Mouse (Mus musculus): Measurements from ENCODE around the gene Gucy1b2. TPM values are rescaled to one million over a fixed set of nuclear protein-coding genes. Genes with fewer than 3 reads are reported as not detected.

Gucy1b2 gene
- 0.70 and 0.92 TPM in 2 replicates for polyA plus RNA-seq (2014; fragmentation: Nextera tagmentation; extraction: Ambion mirVana)

- H3K4me3 ChIP-seq (ENCODE audit: low read depth, low read length): no peak within 1 kb of the TSS
- H3K9me3 ChIP-seq (ENCODE audit: control insufficient read depth, low read length): no peaks in the 10 kb centered on the region
- no peaks in the 10 kb centered on the region for H3K36me3 ChIP-seq (ENCODE audit: control insufficient read depth, insufficient read depth, low read length)
- H3K27me3 ChIP-seq (ENCODE audit: control insufficient read depth, insufficient read depth, low read length): no peaks in the 10 kb centered on the region
- no peak for ATAC-seq (ENCODE audit: low FRiP score)
- DNase-seq (ENCODE audit: low spot score, missing footprints): no peak
- no peaks in the 10 kb centered on the region for H3K4me1 ChIP-seq (ENCODE audit: control insufficient read depth, insufficient read depth, low read length)
- no peak within 1 kb of the TSS for H3K4me2 ChIP-seq
- H3K27ac ChIP-seq (ENCODE audit: low read depth, low read length): no peak within 1 kb of the TSS
- H3K9ac ChIP-seq (ENCODE audit: low read length): no peak within 1 kb of the TSS
- WGBS: 77% methylated on average over 9 of the region's 9 CpGs
Measured at GRCm38 (mm10) chr14:62456239-62456747, at the start of gene Gucy1b2. Gucy1b2 (minus strand) TSS chr14:62456289.

- no peak overlapping the region for H3K4me3 ChIP-seq (ENCODE audit: low read depth, low read length)
- no peak overlapping the region for H3K9ac ChIP-seq (ENCODE audit: low read length)
- no peak for DNase-seq (ENCODE audit: low spot score, missing footprints)
- H3K4me2 ChIP-seq: no peak overlapping the region
- H3K27ac ChIP-seq (ENCODE audit: low read depth, low read length): no peak overlapping the region
- no peak for ATAC-seq (ENCODE audit: low FRiP score)
- H3K27me3 ChIP-seq (ENCODE audit: control insufficient read depth, insufficient read depth, low read length): no peaks in the 10 kb centered on the region
- H3K4me1 ChIP-seq (ENCODE audit: control insufficient read depth, insufficient read depth, low read length): no peaks in the 10 kb centered on the region
- no peaks in the 10 kb centered on the region for H3K9me3 ChIP-seq (ENCODE audit: control insufficient read depth, low read length)
- 84% methylated on average over 7 of the region's 7 CpGs for WGBS
- no peaks in the 10 kb centered on the region for H3K36me3 ChIP-seq (ENCODE audit: control insufficient read depth, insufficient read depth, low read length)
Measured at GRCm38 (mm10) chr14:62497391-62497790, 41.3 kb upstream of the Gucy1b2 start.

- H3K4me3 ChIP-seq (ENCODE audit: low read depth, low read length): no peak overlapping the region
- no peak overlapping the region for H3K4me2 ChIP-seq
- H3K27ac ChIP-seq (ENCODE audit: low read depth, low read length): no peak overlapping the region
- no peaks in the 10 kb centered on the region for H3K9me3 ChIP-seq (ENCODE audit: control insufficient read depth, low read length)
- no peaks in the 10 kb centered on the region for H3K36me3 ChIP-seq (ENCODE audit: control insufficient read depth, insufficient read depth, low read length)
- no peaks in the 10 kb centered on the region for H3K4me1 ChIP-seq (ENCODE audit: control insufficient read depth, insufficient read depth, low read length)
- no peak for ATAC-seq (ENCODE audit: low FRiP score)
- 55% methylated on average over 1 of the region's 1 CpGs for WGBS
- no peaks in the 10 kb centered on the region for H3K27me3 ChIP-seq (ENCODE audit: control insufficient read depth, insufficient read depth, low read length)
- no peak overlapping the region for H3K9ac ChIP-seq (ENCODE audit: low read length)
- no peak for DNase-seq (ENCODE audit: low spot score, missing footprints)
Measured at GRCm38 (mm10) chr14:62496501-62496900, 40.4 kb upstream of the Gucy1b2 start.

- Histone ChIP-seq H3K4me2 (no peak overlapping the region), H3K27me3 (ENCODE audit: control insufficient read depth, insufficient read depth, low read length) (no peaks in the 10 kb centered on the region), H3K4me3 (ENCODE audit: low read depth, low read length) (no peak overlapping the region), H3K36me3 (ENCODE audit: control insufficient read depth, insufficient read depth, low read length) (no peaks in the 10 kb centered on the region), H3K4me1 (ENCODE audit: control insufficient read depth, insufficient read depth, low read length) (no peaks in the 10 kb centered on the region), H3K9me3 (ENCODE audit: control insufficient read depth, low read length) (no peaks in the 10 kb centered on the region), H3K27ac (ENCODE audit: low read depth, low read length) (no peak overlapping the region), H3K9ac (ENCODE audit: low read length) (no peak overlapping the region)
- 89% methylated on average over 5 of the region's 5 CpGs for WGBS
- DNase-seq (ENCODE audit: low spot score, missing footprints) (no peak), ATAC-seq (ENCODE audit: low FRiP score) (no peak)
Measured at GRCm38 (mm10) chr14:62493456-62493855, 37.4 kb upstream of the Gucy1b2 start.

- Histone ChIP-seq H3K27me3 (ENCODE audit: control insufficient read depth, insufficient read depth, low read length) (no peaks in the 10 kb centered on the region), H3K27ac (ENCODE audit: low read depth, low read length) (no peak overlapping the region), H3K9me3 (ENCODE audit: control insufficient read depth, low read length) (no peaks in the 10 kb centered on the region), H3K36me3 (ENCODE audit: control insufficient read depth, insufficient read depth, low read length) (no peaks in the 10 kb centered on the region), H3K4me1 (ENCODE audit: control insufficient read depth, insufficient read depth, low read length) (no peaks in the 10 kb centered on the region), H3K4me2 (no peak overlapping the region), H3K9ac (ENCODE audit: low read length) (no peak overlapping the region), H3K4me3 (ENCODE audit: low read depth, low read length) (no peak overlapping the region)
- DNase-seq (ENCODE audit: low spot score, missing footprints) (peak; percentile 91), ATAC-seq (ENCODE audit: low FRiP score) (peak; percentile 75)
- 40% methylated on average over 16 of the region's 16 CpGs for WGBS
Measured at GRCm38 (mm10) chr14:62492196-62492850, 36.2 kb upstream of the Gucy1b2 start.

- WGBS: 90% methylated on average over 7 of the region's 7 CpGs
- Histone ChIP-seq H3K4me3 (ENCODE audit: low read depth, low read length) (no peak overlapping the region), H3K36me3 (ENCODE audit: control insufficient read depth, insufficient read depth, low read length) (no peaks in the 10 kb centered on the region), H3K4me2 (no peak overlapping the region), H3K27ac (ENCODE audit: low read depth, low read length) (no peak overlapping the region), H3K27me3 (ENCODE audit: control insufficient read depth, insufficient read depth, low read length) (no peaks in the 10 kb centered on the region), H3K9ac (ENCODE audit: low read length) (no peak overlapping the region), H3K9me3 (ENCODE audit: control insufficient read depth, low read length) (no peaks in the 10 kb centered on the region), H3K4me1 (ENCODE audit: control insufficient read depth, insufficient read depth, low read length) (no peaks in the 10 kb centered on the region)
- ATAC-seq (ENCODE audit: low FRiP score) (no peak), DNase-seq (ENCODE audit: low spot score, missing footprints) (no peak)
Measured at GRCm38 (mm10) chr14:62488270-62488669, 32.2 kb upstream of the Gucy1b2 start.

GRCm38 (mm10) chr14:62481381-62481780 lies 25.3 kb upstream of the Gucy1b2 start:
- H3K27me3 ChIP-seq (ENCODE audit: control insufficient read depth, insufficient read depth, low read length): no peaks in the 10 kb centered on the region
- DNase-seq (ENCODE audit: low spot score, missing footprints) (no peak), ATAC-seq (ENCODE audit: low FRiP score) (no peak)
- no peaks in the 10 kb centered on the region for H3K9me3 ChIP-seq (ENCODE audit: control insufficient read depth, low read length)
- H3K4me3 ChIP-seq (ENCODE audit: low read depth, low read length): no peak overlapping the region
- WGBS: 61% methylated on average over 8 of the region's 8 CpGs
- no peak overlapping the region for H3K4me2 ChIP-seq
- no peaks in the 10 kb centered on the region for H3K4me1 ChIP-seq (ENCODE audit: control insufficient read depth, insufficient read depth, low read length)
- H3K27ac ChIP-seq (ENCODE audit: low read depth, low read length): no peak overlapping the region
- no peaks in the 10 kb centered on the region for H3K36me3 ChIP-seq (ENCODE audit: control insufficient read depth, insufficient read depth, low read length)
- no peak overlapping the region for H3K9ac ChIP-seq (ENCODE audit: low read length)

GRCm38 (mm10) chr14:62479395-62479794 lies 23.3 kb upstream of the Gucy1b2 start:
- Histone ChIP-seq H3K4me2 (no peak overlapping the region), H3K9ac (ENCODE audit: low read length) (no peak overlapping the region), H3K27me3 (ENCODE audit: control insufficient read depth, insufficient read depth, low read length) (no peaks in the 10 kb centered on the region), H3K4me1 (ENCODE audit: control insufficient read depth, insufficient read depth, low read length) (no peaks in the 10 kb centered on the region), H3K4me3 (ENCODE audit: low read depth, low read length) (no peak overlapping the region), H3K27ac (ENCODE audit: low read depth, low read length) (no peak overlapping the region), H3K36me3 (ENCODE audit: control insufficient read depth, insufficient read depth, low read length) (no peaks in the 10 kb centered on the region), H3K9me3 (ENCODE audit: control insufficient read depth, low read length) (no peaks in the 10 kb centered on the region)
- no peak for DNase-seq (ENCODE audit: low spot score, missing footprints)
- WGBS: 59% methylated on average over 6 of the region's 6 CpGs
- no peak for ATAC-seq (ENCODE audit: low FRiP score)

GRCm38 (mm10) chr14:62474481-62474880 lies 18.4 kb upstream of the Gucy1b2 start:
- H3K4me3 ChIP-seq (ENCODE audit: low read depth, low read length): no peak overlapping the region
- H3K4me1 ChIP-seq (ENCODE audit: control insufficient read depth, insufficient read depth, low read length): no peaks in the 10 kb centered on the region
- H3K27me3 ChIP-seq (ENCODE audit: control insufficient read depth, insufficient read depth, low read length): no peaks in the 10 kb centered on the region
- H3K27ac ChIP-seq (ENCODE audit: low read depth, low read length): no peak overlapping the region
- no peak for DNase-seq (ENCODE audit: low spot score, missing footprints)
- no peak overlapping the region for H3K9ac ChIP-seq (ENCODE audit: low read length)
- H3K4me2 ChIP-seq: no peak overlapping the region
- no peak for ATAC-seq (ENCODE audit: low FRiP score)
- H3K36me3 ChIP-seq (ENCODE audit: control insufficient read depth, insufficient read depth, low read length): no peaks in the 10 kb centered on the region
- 50% methylated on average over 1 of the region's 1 CpGs for WGBS
- H3K9me3 ChIP-seq (ENCODE audit: control insufficient read depth, low read length): no peaks in the 10 kb centered on the region

Data from midbrain, embryonic 11.5 days (tissue).